Mouse (Mus musculus) embryo, embryonic 10.5 days (tissue): ENCODE results near the gene Yif1a.

Experiments used
- DNase-seq: peaks from one replicate; pipeline ENCODE4 v3.0.0-alpha.2; 2015; ENCODE audit warnings: low spot score

Yif1a gene

GRCm38 (mm10) chr19:5060365-5061330 lies 27.7 kb upstream of the Yif1a start:
- DNase-seq = no peak

DNA sequence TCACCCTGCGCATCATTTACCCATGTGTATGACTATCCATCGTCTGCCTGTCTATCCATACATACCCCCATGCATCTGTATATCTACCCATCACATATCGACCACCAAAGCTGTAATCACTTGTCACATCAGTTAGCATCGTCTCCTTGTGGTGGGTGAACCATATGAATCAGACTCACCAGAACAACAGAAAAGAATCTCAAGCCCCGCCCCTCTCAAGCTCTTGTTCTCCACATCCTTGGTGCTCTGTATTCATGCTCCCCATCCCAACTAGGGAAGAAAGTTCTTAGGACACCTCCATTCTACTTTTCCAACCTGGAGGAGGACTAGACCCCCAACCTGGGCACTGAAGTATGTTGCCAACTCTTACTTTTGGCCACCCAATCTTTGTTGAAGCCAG lies 26.3 kb upstream of the Yif1a start:
- no peak for DNase-seq

- DNase-seq = no peak
These were observed 25.9 kb upstream of the Yif1a start for GRCm38 (mm10) chr19:5062446-5062845.

GRCm38 (mm10) chr19:5065104-5065503 lies 23.2 kb upstream of the Yif1a start:
- no peak for DNase-seq

- peak; percentile 55 for DNase-seq
These were observed 21.1 kb upstream of the Yif1a start for GRCm38 (mm10) chr19:5067040-5067799.

GRCm38 (mm10) chr19:5067867-5068569 lies 20.3 kb upstream of the Yif1a start, which contains the start of gene Cd248:
Cd248 (plus strand) TSS chr19:5068078.
- peak; percentile 80 for DNase-seq

DNA sequence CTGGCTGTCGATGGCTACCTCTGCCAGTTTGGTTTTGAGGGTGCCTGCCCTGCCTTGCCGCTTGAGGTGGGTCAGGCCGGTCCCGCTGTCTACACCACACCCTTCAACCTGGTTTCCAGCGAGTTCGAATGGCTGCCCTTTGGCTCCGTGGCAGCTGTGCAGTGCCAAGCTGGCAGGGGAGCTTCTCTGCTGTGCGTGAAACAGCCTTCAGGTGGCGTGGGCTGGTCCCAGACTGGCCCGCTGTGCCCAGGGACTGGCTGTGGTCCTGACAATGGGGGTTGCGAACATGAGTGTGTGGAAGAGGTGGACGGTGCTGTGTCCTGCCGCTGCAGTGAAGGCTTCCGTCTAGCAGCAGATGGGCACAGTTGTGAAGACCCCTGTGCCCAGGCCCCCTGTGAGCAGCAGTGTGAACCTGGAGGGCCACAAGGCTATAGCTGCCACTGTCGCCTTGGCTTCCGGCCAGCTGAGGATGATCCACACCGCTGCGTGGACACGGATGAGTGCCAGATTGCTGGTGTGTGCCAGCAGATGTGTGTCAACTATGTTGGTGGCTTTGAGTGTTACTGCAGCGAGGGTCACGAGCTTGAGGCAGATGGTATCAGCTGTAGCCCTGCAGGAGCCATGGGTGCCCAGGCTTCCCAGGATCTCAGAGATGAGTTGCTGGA lies 19.6 kb upstream of the Yif1a start:
- DNase-seq = no peak

DNA sequence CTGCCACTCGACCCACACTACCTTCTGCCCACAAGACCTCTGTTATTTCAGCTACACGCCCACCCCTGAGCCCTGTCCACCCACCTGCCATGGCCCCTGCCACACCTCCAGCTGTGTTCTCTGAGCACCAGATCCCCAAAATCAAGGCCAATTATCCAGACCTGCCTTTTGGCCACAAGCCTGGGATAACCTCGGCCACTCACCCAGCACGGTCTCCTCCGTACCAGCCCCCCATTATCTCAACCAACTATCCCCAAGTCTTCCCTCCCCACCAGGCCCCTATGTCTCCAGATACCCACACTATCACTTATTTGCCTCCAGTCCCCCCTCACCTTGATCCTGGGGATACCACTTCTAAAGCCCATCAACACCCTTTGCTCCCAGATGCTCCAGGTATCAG lies 18.9 kb upstream of the Yif1a start:
- no peak for DNase-seq

GRCm38 (mm10) chr19:5069978-5070377 lies 18.4 kb upstream of the Yif1a start:
- no peak for DNase-seq

DNA sequence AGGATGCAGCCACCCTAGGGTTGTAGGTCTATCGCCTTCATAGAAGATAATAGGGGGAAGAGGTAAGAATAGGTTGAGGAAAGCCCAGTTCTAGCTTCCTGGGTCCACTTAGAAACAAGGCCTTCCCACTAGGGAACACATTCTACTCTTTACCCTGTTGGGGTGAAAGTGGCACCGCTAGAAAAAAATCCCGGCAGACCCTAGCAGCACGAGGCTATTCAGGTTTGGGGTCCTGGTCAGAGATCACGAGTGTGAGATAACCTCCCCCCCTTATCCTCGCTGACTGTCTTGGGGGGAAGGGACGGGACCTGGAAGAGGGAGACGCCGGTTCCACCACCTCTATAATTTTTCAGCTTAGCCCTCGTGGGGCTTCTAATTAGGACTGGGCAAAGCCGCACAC lies 17.3 kb upstream of the Yif1a start:
- DNase-seq = no peak

DNA sequence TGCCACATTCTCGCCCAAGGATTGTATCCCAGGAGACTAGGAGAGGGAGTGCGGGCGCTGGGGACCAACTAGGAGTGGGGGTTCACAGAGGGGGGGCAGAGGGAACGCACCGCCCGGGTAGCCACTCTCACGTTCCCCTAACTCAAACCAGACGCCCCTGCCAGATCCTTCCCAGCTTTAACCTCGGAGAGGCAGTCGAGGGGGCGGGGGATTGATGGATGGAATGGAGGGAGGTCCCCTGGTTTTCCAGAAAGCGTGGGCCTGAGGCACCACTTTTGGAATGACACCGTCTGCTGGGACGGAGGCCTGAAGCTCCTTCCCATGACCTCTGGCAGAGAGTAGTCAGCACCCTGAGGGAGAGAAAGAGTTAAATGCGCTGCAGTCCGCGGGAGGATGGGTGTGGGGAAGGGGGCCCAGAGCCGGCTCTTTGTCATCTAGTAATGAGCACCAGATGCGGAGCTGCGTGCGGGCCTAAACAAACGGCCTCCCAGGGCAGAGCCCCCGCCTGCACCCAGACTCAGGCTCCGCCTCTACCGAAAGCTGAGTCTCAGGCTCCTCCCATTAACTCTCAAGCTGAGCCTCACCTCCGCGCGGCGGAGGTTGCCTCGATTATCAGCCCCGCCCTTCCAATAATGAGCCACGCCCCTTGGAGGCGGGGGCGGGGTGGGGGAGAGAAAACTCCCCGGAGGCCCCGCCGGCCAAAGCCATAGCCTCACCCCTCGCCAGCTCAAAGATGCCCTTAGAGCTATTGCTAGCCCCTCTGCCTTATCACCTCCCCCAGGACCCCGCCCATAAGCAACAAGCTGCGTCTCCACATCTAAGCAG lies 16.6 kb upstream of the Yif1a start:
- peak; percentile 96 for DNase-seq

GRCm38 (mm10) chr19:5072389-5073019 lies 15.8 kb upstream of the Yif1a start:
- peak; percentile 84 for DNase-seq

- DNase-seq = peak; percentile 91
These were observed 15.3 kb upstream of the Yif1a start for GRCm38 (mm10) chr19:5073028-5073427.

DNA sequence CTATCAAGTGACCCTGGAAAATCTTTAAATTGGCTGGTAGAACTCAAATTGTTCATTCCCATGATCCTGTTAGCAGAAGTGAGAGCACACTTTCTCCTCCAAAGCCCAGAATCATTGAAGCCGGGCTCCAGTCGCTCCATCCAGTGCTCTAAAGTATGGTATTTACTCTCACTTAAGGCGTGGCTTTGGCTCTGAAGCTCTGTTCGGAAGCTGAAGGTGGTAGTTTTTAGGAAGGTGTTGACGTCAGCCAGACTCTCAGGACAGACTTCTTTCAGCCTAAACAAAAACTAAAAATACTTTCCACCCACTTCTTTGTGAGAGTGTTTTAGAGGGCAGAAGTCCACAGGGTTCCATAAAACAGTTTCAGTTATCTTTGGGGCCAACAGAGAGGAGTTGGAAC lies 14.8 kb upstream of the Yif1a start:
- DNase-seq = no peak

GRCm38 (mm10) chr19:5079279-5079678 lies 9.1 kb upstream of the Yif1a start:
- no peak for DNase-seq

DNA sequence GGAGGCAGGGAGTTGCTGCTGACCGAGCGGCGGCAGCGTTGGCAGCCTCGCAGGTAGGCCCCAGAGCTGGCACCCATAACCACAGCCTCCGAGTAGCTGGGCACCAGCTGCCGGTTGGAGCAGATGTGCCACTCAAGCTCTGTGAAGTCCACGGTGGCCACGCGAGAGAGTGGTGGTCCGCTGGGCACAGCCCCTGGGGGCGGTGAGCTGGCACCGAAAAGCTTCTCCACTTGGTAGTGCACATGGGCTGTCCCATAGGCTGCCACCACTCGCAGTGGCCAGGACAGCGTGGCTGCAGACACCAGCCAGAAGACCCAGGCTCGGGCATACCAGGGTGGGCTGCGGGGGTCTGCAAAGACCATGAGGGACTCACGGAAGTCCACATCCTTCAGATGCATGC lies 6.3 kb upstream of the Yif1a start:
- no peak for DNase-seq

- no peak for DNase-seq
These were observed 5.7 kb upstream of the Yif1a start for GRCm38 (mm10) chr19:5082596-5082995.

DNA sequence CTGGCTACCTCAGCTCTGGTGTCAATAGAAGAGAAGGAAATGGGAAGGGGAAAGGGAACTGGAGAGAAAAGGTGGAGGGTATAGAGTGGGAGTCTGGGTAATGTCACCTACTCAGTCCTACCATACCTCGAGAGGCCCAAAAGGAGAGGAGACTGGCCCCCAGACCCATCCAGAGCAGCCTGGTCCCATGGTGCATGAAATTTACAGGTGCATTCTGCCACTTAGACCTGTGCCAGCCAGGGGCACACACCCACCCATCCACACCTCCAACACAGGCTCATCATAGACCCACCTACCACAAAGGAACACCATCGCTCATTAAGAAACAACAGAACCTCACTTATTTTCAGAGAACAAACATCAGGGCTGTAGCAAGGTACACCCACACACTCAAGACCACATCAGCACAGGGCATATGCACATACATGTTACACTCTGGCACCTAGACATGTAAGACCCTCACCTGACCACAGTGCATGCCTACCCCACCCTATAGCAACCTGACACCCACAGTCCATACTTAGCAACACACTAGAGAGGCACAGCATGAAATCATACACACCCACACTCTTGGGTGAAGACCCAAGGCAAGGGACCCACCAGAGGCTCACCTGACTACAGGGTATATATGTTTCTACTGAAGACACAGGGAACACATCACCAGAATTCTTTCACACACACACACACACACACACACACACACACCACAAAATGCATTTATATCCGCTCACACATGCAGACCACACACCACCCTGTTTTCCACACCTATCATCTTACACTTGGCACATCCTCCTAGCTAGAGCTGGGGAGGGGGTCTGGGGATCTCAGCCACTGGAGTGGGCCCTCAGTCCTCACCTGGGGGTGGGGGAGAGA lies 4.1 kb upstream of the Yif1a start:
- no peak for DNase-seq

DNA sequence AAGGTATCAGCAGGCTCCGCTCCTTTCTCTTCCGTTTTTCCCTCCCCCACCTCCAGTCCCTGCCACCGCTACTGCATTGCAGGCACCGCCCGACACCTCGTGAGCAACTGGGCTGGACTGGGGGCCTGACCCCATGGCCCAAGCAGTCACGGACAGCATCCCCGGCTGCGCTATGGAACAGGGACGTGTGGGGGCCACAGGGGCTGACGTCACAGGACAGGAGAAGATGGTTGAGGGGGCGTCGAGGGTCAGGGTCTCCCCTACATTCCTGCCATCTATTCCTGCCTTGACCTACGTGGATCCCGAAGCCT lies 3.5 kb upstream of the Yif1a start:
- DNase-seq = no peak
